Mouse (Mus musculus) olfactory bulb, adult 2 months (tissue): ENCODE results near the gene Armc10. TPM values are rescaled to one million over a fixed set of nuclear protein-coding genes. Genes with fewer than 3 reads are reported as not detected.
"Not testable (repeated sequence)": the region's sequence is repeated elsewhere in the genome, so short reads cannot be mapped to it uniquely, and the experiment has no call there.

Experiments
- H3K27ac ChIP-seq: fragments of 200-500 bp; 2 replicates; pipeline ENCODE4 v1.5.1; 2012; ENCODE audit warnings: low read depth, low read length; ENCODE audit not compliant: insufficient read depth
- H3K4me1 ChIP-seq: fragments of 200-500 bp; 2 replicates; pipeline ENCODE4 v1.6.1; 2012; ENCODE audit warnings: low read length; ENCODE audit not compliant: control insufficient read depth, insufficient read depth
- H3K4me3 ChIP-seq: fragments of 200-500 bp; 2 replicates; pipeline ENCODE4 v1.5.1; 2012; ENCODE audit warnings: mild to moderate bottlenecking, low read depth, low read length, moderate library complexity; ENCODE audit not compliant: insufficient read depth
- CTCF ChIP-seq: fragments of 200-500 bp; IDR thresholded peaks from 2 replicates; pipeline ENCODE4 v1.5.1; 2012; ENCODE audit warnings: low read depth, mild to moderate bottlenecking, low read length, moderate library complexity; ENCODE audit not compliant: insufficient read depth
- POLR2A ChIP-seq: fragments of 200-500 bp; IDR thresholded peaks from 2 replicates; pipeline ENCODE4 v1.6.1; 2012; ENCODE audit warnings: mild to moderate bottlenecking, low read depth, low read length, moderate library complexity; ENCODE audit not compliant: insufficient read depth
- WGBS: fragments of 180-500 bp; shearing (Covaris S2); methylation state at CpG from one replicate; pipeline ENCODE4 v1.1.7; 2018; 5-methylcytosine and 5-hydroxymethylcytosine counted together
- polyA plus RNA-seq: library from polyadenylated mRNA; stranded (reverse); fragments of >200 nt; gene quantifications from 2 replicates; pipeline ENCODE4 v1.2.4, GENCODE M21; 2012; ENCODE audit warnings: low replicate concordance; ENCODE audit not compliant: missing spikeins, insufficient read depth, insufficient read length

The Armc10 gene
- polyA plus RNA-seq, 1 experiment, result not detected

DNA sequence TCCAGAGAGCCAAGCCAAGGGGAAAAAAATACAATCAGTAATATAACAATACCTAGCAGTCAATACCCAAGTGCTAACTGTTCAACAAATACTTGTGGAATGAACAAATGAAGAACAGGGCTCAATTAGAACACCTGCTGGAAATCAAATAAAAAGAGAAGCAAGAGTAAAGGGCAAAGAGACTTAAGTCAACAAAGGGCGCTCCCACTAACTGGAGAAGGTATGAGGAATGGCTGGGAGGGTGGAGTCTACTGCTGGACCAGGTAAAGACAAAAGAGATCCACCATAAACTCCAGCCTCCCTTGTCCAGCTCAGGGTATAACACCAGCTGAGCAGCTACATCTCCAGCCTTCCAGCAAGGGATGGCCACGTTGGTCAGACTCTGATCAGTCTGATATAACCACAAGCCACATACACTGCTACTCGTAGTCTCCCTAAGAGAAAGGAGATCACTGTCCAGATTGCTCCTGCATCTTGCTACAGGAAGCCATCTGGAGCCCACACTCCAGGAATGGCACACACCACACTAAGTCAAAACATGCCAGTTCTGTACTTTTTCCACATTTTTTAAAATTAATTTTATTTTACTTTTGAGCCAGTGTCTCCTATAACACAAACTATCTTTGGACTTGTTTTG lies 49.4 kb downstream of the Armc10 start:
- Histone ChIP-seq H3K4me1 (no peaks in the 10 kb centered on the region), H3K4me3 (no peak overlapping the region), H3K27ac (no peak overlapping the region)
- 88% methylated on average over 3 of the region's 3 CpGs for WGBS
- no peak for TF ChIP-seq POLR2A
- TF ChIP-seq CTCF, result no peak

- WGBS, result 88% methylated on average over 3 of the region's 3 CpGs
- H3K27ac ChIP-seq, H3K4me1 ChIP-seq, H3K4me3 ChIP-seq: not testable (repeated sequence)
These were observed 53.9 kb downstream of the Armc10 start for GRCm38 (mm10) chr5:21699555-21699954.

DNA sequence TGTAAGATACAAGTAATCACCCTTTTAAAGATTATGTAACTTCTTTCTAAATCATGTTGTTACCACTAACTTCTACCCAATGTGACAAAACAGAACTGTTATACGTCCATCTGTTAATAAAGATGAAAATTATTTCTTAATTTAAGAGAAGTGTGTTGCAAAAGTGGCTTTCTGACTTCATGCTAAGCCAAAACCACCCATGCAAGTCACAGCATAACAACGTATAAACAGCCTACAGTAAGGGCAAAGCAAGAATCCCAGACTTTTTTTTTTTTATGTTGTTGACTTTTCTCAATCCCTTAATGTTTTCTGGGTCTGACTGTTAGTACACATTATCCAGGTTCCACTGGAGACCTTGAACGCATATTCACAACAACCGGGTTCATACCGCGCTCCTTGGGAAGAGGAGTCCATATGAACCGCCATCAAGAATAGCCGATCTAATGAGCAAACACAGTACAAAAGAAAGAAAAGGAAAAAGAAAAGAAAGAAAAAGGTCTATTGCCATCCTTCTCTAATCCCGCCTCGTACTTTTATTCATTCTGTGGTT lies 54.7 kb downstream of the Armc10 start:
- H3K4me3 ChIP-seq, result no peak overlapping the region
- H3K4me1 ChIP-seq, result no peaks in the 10 kb centered on the region
- no peak for TF ChIP-seq CTCF
- TF ChIP-seq POLR2A, result no peak
- WGBS, result 10% methylated on average over 10 of the region's 10 CpGs
- no peak overlapping the region for H3K27ac ChIP-seq

GRCm38 (mm10) chr5:21700934-21701333 lies 55.3 kb downstream of the Armc10 start:
- peak overlapping the region; percentile 84 for H3K4me3 ChIP-seq
- no peaks in the 10 kb centered on the region for H3K4me1 ChIP-seq
- under 1% methylated on average over 22 of the region's 22 CpGs for WGBS
- peak overlapping the region; percentile 7; the same call in 1 of the 2 replicates for H3K27ac ChIP-seq
- TF ChIP-seq CTCF (peak; percentile 33; the same call in 1 of the 2 replicates), POLR2A (no peak)

DNA sequence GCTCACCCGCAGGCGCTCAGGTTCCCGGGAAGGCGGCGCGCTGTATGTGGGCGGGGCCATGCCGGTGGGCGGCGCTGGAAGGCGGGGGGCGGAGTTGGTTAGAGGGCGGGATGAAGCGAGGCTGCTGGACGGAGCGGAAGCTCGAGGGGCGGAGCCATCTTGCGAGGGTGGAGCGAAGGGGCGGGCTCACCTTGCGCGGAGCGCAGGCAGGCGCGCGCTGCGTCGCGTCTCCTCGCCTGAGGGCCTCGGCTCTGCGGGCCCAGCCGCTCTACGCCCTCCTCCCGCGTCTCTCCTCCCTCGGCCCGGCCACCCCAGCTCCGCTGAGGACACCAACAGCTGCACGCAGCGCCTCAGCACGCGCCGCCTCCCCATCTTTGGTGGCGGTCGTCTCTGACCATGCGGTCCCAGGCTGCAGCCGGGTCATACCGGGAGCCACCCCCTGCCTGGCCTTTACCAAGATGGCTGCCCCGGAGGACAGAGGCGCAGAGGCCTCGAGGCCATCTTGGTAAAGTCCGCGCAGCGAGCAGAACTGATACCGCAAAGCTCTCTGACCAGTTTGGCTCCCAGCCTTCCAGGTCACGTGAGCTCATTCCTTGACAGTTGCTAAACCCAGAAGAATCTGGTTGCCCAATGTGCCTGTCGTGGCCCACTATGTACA lies 55.9 kb downstream of the Armc10 start, which contains the start of gene Napepld:
Gene Napepld (minus strand): TSS at position 46 of the 658 bp plus-strand sequence.
- TF ChIP-seq POLR2A (peak; percentile 98), CTCF (no peak)
- under 1% methylated on average over 40 of the region's 59 CpGs for WGBS
- Histone ChIP-seq H3K27ac (peak within 1 kb of the TSS; percentile 99), H3K4me3 (peak within 1 kb of the TSS; percentile 84), H3K4me1 (no peaks in the 10 kb centered on the region)

- Histone ChIP-seq H3K27ac (peak overlapping the region; percentile 99), H3K4me3 (peak overlapping the region; percentile 84), H3K4me1 (no peaks in the 10 kb centered on the region)
- TF ChIP-seq POLR2A (no peak), CTCF (no peak)
- 39% methylated on average over 2 of the region's 2 CpGs for WGBS
These were observed 56.4 kb downstream of the Armc10 start for GRCm38 (mm10) chr5:21702009-21702364.

DNA sequence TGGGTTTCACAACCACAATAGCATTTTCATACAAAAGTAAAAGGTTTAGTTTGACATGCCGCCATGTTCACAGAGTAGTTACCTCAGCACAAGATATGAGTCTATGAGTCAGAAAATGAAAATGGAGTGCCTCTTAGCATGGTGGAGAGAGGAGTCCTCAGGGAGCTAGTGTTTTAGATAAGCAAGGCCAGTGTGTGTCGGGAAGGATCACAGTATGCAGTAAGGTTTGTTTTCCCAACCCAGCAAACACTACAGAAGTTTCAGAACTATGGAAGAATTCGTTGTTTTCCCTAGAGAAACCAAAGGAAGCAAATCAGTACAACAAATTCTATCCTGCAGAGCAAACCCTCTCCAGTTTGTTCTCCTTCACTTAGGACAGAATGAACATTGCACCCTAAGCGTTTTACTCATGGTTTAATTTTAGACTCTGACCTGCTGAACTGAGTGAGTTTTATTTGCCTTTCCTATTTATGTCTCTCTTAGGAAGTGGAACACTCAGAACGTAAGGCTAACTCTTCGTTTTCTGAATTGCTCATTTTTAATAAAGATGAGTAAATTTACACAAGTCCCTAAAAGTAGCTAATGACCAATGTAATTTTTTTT lies 57.4 kb downstream of the Armc10 start:
- no peak for TF ChIP-seq POLR2A
- TF ChIP-seq CTCF, result no peak
- H3K27ac ChIP-seq, result no peak overlapping the region; the same call in 1 of the 2 replicates
- 81% methylated on average over 6 of the region's 6 CpGs for WGBS
- no peak overlapping the region for H3K4me3 ChIP-seq
- no peaks in the 10 kb centered on the region for H3K4me1 ChIP-seq

DNA sequence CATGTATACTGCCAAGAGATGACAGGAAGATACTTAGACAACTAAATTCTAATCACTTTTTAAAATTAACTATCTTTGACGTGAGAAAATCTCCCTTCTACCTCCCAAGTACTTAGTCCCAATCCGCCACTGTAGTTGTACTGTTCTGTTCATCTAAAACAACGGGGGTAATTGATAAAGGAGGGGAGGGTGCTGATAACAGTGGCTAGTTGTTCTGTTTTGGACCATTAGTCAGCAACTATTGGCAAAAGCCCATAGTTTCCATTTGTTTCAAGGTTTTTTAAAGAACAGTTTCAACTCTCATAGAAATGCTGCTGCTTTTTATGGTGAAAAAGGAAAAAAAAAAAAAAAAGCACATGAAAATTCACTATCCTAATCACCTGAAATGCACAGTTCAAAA lies 58.1 kb downstream of the Armc10 start:
- 71% methylated on average over 3 of the region's 3 CpGs for WGBS
- no peaks in the 10 kb centered on the region for H3K4me1 ChIP-seq
- no peak overlapping the region for H3K4me3 ChIP-seq
- H3K27ac ChIP-seq, result no peak overlapping the region
- TF ChIP-seq CTCF, result no peak
- TF ChIP-seq POLR2A, result no peak

DNA sequence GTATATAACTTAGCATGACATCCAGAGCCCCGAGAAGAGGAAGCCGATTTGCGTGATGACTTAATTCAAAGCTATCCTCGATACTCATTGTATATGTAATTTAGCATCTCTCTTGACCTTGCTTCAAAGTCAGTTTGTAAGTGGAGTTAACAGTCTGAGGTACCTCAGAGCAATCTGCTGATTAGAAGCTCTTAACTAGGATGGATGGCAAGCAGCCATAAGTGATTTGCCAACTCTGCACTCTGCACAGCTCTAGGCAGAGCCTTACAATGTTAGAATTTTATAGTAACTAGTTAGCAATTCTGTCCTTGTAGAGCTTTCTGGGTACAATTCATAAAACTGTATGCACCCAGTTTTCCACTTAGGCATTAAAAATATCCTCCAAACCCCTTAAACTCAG lies 60.9 kb downstream of the Armc10 start:
- Histone ChIP-seq H3K27ac (no peak overlapping the region), H3K4me3 (no peak overlapping the region), H3K4me1 (no peaks in the 10 kb centered on the region)
- TF ChIP-seq POLR2A (no peak), CTCF (no peak)
- WGBS, result 90% methylated on average over 4 of the region's 4 CpGs

DNA sequence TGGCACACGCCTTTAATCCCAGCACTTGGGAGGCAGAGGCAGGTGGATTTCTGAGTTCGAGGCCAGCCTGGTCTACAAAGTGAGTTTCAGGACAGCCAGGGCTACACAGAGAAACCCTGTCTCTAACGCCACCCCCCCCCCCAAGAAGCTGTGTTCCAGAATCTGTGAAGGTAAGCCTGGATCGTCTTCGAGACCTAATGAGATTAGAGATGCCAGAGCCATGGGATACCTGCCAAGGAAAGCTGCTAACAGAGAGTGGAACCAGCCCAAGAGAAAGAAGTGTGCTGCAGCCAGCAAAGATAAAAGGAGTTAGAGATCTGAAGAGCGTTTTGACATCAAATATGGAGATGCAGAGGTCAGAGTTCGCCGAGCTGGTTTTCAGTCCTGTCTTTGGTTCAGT lies 62.4 kb downstream of the Armc10 start:
- H3K4me1 ChIP-seq, H3K27ac ChIP-seq, H3K4me3 ChIP-seq: not testable (repeated sequence)
- WGBS, result 77% methylated on average over 8 of the region's 8 CpGs

Other genes starting within 250 kb of the Armc10 start
- not detected in 2 replicates for gene Ccdc146, start 221.1 kb upstream of the Armc10 start, polyA plus RNA-seq
- gene Fam185a, start 220.9 kb upstream of the Armc10 start, polyA plus RNA-seq, result not detected in 2 replicates
- gene Lrrc17, start 102.3 kb upstream of the Armc10 start, polyA plus RNA-seq, result not detected in 2 replicates
- not detected in 2 replicates for gene Fbxl13, start 179 bp upstream of the Armc10 start, polyA plus RNA-seq
- not detected in 2 replicates for gene Napepld, start 55.6 kb downstream of the Armc10 start, polyA plus RNA-seq
- gene Pmpcb, start 91.3 kb downstream of the Armc10 start, polyA plus RNA-seq, result not detected in 2 replicates
- gene Dnajc2, start 139.4 kb downstream of the Armc10 start, polyA plus RNA-seq, result not detected in 2 replicates
- not detected in 2 replicates for gene Psmc2, start 139.5 kb downstream of the Armc10 start, polyA plus RNA-seq
- gene Slc26a5, start 219.8 kb downstream of the Armc10 start, polyA plus RNA-seq, result not detected in 2 replicates